Mouse (Mus musculus): ENCODE results near the gene Kif5c. TPM values are rescaled to one million over a fixed set of nuclear protein-coding genes. Genes with fewer than 3 reads are reported as not detected.
A peak's percentile ranks its signal among the peaks of the same experiment; 100 is the strongest.

Kif5c gene
- polyA plus RNA-seq, 1 experiment, result 0.27 TPM

GRCm38 (mm10) chr2:49814011-49814410 lies 194.9 kb downstream of the Kif5c start:
- peak; percentile 64 for DNase-seq (ENCODE audit: low read depth, low spot score)
- whole genome bisulfite sequencing, result 30% methylated on average over 6 of the region's 6 CpGs

GRCm38 (mm10) chr2:49815696-49816320 lies 196.7 kb downstream of the Kif5c start:
- DNase-seq (ENCODE audit: low read depth, low spot score), result peak; percentile 48
- 34% methylated on average over 3 of the region's 3 CpGs for WGBS

- 43% methylated on average over 5 of the region's 5 CpGs for WGBS
- DNase-seq (ENCODE audit: low read depth, low spot score), result no peak
Measured at GRCm38 (mm10) chr2:49816549-49816948, 197.5 kb downstream of the Kif5c start.

- DNase-seq (ENCODE audit: low read depth, low spot score), result no peak
- 86% methylated on average over 3 of the region's 3 CpGs for WGBS
Measured at GRCm38 (mm10) chr2:49817151-49817550, 198.1 kb downstream of the Kif5c start.

GRCm38 (mm10) chr2:49818126-49818525 lies 199.0 kb downstream of the Kif5c start:
- WGBS, result 82% methylated on average over 5 of the region's 5 CpGs

GRCm38 (mm10) chr2:49822312-49822711 lies 203.2 kb downstream of the Kif5c start:
- 81% methylated on average over 1 of the region's 1 CpGs for WGBS
- no peak for DNase-seq (ENCODE audit: low read depth, low spot score)

More at GRCm38 (mm10) chr2:49818126-49818525, 199.0 kb downstream of the Kif5c start:
- DNase-seq (ENCODE audit: low read depth, low spot score), result no peak

Other genes starting within 250 kb of the Kif5c start
- 4.6 and 7.0 TPM in 2 replicates for gene Epc2, start 167.8 kb upstream of the Kif5c start, polyA plus RNA-seq (2012; rRNA removed)
- 0.25 and 0.33 TPM in 2 replicates for gene Lypd6b, start 168.4 kb downstream of the Kif5c start, polyA plus RNA-seq (2012; rRNA removed)

Data from large intestine, adult 2 months (tissue).